Mouse (Mus musculus) NIH3T3 (cell line): Measurements from ENCODE around the gene Garnl3.
A peak's percentile ranks its signal among the peaks of the same experiment; 100 is the strongest.

Source experiments
- DNase-seq: peaks from one replicate; pipeline ENCODE4 v3.0.0-alpha.2; 2012; ENCODE audit warnings: low read depth

Garnl3 gene

GRCm38 (mm10) chr2:33024564-33024963, 106.9 kb downstream of the Garnl3 start:
- no peak for DNase-seq

GRCm38 (mm10) chr2:33022846-33023245, 108.6 kb downstream of the Garnl3 start:
- DNase-seq = no peak

- peak; percentile 77 for DNase-seq
These were observed 113.4 kb downstream of the Garnl3 start for GRCm38 (mm10) chr2:33018026-33018425.

GRCm38 (mm10) chr2:33017191-33017590, 114.3 kb downstream of the Garnl3 start:
- no peak for DNase-seq

GRCm38 (mm10) chr2:33014877-33015276, 116.6 kb downstream of the Garnl3 start:
- no peak for DNase-seq

GRCm38 (mm10) chr2:33009055-33009454, 122.4 kb downstream of the Garnl3 start:
- DNase-seq = peak; percentile 16

- DNase-seq = no peak
These were observed 126.4 kb downstream of the Garnl3 start for GRCm38 (mm10) chr2:33005041-33005440.

- DNase-seq = no peak
These were observed 129.3 kb downstream of the Garnl3 start for GRCm38 (mm10) chr2:33002144-33002543.

- no peak for DNase-seq
These were observed 131.7 kb downstream of the Garnl3 start for GRCm38 (mm10) chr2:32999752-33000151.

- DNase-seq = no peak
These were observed 133.7 kb downstream of the Garnl3 start for GRCm38 (mm10) chr2:32997792-32998191.

GRCm38 (mm10) chr2:32997081-32997480, 134.4 kb downstream of the Garnl3 start:
- no peak for DNase-seq

- no peak for DNase-seq
These were observed 139.3 kb downstream of the Garnl3 start for GRCm38 (mm10) chr2:32992130-32992529.

GRCm38 (mm10) chr2:32990167-32990832, 141.2 kb downstream of the Garnl3 start:
- DNase-seq = peak; percentile 59

- no peak for DNase-seq
These were observed 142.1 kb downstream of the Garnl3 start for GRCm38 (mm10) chr2:32989376-32989775.

- DNase-seq = no peak
These were observed 145.6 kb downstream of the Garnl3 start for GRCm38 (mm10) chr2:32985844-32986243.

- DNase-seq = peak; percentile 27
These were observed 147.8 kb downstream of the Garnl3 start for GRCm38 (mm10) chr2:32983617-32984016.

GRCm38 (mm10) chr2:32982700-32983099, 148.8 kb downstream of the Garnl3 start:
- DNase-seq = no peak

GRCm38 (mm10) chr2:32981725-32982271, 149.7 kb downstream of the Garnl3 start, which contains the start of gene Slc2a8:
Gene Slc2a8 (minus strand): TSS chr2:32982083.
- DNase-seq = peak; percentile 92

GRCm38 (mm10) chr2:32981281-32981680, 150.2 kb downstream of the Garnl3 start:
- DNase-seq = peak; percentile 20

- no peak for DNase-seq
These were observed 151.8 kb downstream of the Garnl3 start for GRCm38 (mm10) chr2:32979675-32980074.

GRCm38 (mm10) chr2:32978675-32979074, 152.8 kb downstream of the Garnl3 start:
- DNase-seq = no peak

GRCm38 (mm10) chr2:32977114-32977513, 154.3 kb downstream of the Garnl3 start:
- no peak for DNase-seq

- no peak for DNase-seq
These were observed 157.2 kb downstream of the Garnl3 start for GRCm38 (mm10) chr2:32974216-32974615.

GRCm38 (mm10) chr2:32971235-32971634, 160.2 kb downstream of the Garnl3 start:
- no peak for DNase-seq
